Mouse (Mus musculus) limb, embryonic 15.5 days (tissue): ENCODE data around the gene Gm14403. TPM values are rescaled to one million over a fixed set of nuclear protein-coding genes. Genes with fewer than 3 reads are reported as not detected.
"Not testable (repeated sequence)": the region's sequence is repeated elsewhere in the genome, so short reads cannot be mapped to it uniquely, and the experiment has no call there.

Experiments used
- ATAC-seq: fragments of 200-750 bp; cut with Nextera tagmentation; 2 replicates; pipeline ENCODE4 v1.8.0; 2017; ENCODE audit warnings: low read depth, moderate TSS enrichment; ENCODE audit not compliant: insufficient number of reproducible peaks, low FRiP score, low TSS enrichment
- H3K27ac ChIP-seq: fragments of 300-500 bp; sonication (generic); 2 replicates; pipeline ENCODE4 v1.5.1; 2015; ENCODE audit warnings: moderate library complexity, mild to moderate bottlenecking, inconsistent platforms
- H3K27me3 ChIP-seq: fragments of 300-500 bp; sonication (generic); 2 replicates; pipeline ENCODE4 v1.6.1; 2015; ENCODE audit warnings: inconsistent platforms
- H3K36me3 ChIP-seq: fragments of 300-500 bp; sonication (generic); 2 replicates; pipeline ENCODE4 v1.6.1; 2015; ENCODE audit warnings: inconsistent platforms
- H3K4me1 ChIP-seq: fragments of 300-500 bp; sonication (generic); 2 replicates; pipeline ENCODE4 v1.6.1; 2015; ENCODE audit warnings: inconsistent platforms
- H3K4me2 ChIP-seq: fragments of 300-500 bp; sonication (generic); 2 replicates; pipeline ENCODE4 v1.6.1; 2015; ENCODE audit warnings: mild to moderate bottlenecking, inconsistent platforms
- H3K4me3 ChIP-seq: fragments of 300-500 bp; sonication (generic); 2 replicates; pipeline ENCODE4 v1.5.1; 2015; ENCODE audit warnings: mild to moderate bottlenecking, inconsistent platforms
- H3K9ac ChIP-seq: fragments of 300-500 bp; sonication (generic); 2 replicates; pipeline ENCODE4 v1.6.1; 2015; ENCODE audit warnings: inconsistent platforms
- H3K9me3 ChIP-seq: fragments of 300-500 bp; sonication (generic); 2 replicates; pipeline ENCODE4 v1.6.1; 2016; ENCODE audit warnings: inconsistent platforms
- WGBS: fragments of 180-500 bp; shearing (Covaris S2); methylation state at CpG from one replicate; pipeline ENCODE4 v1.1.7; 2015; 5-methylcytosine and 5-hydroxymethylcytosine counted together
- polyA plus RNA-seq: library from polyadenylated mRNA; unstranded; fragments of >200 nt; fragmentation: Nextera tagmentation; extraction: Ambion mirVana; gene quantifications from 2 replicates; pipeline ENCODE4 v1.2.1, GENCODE M21; 2015

Gm14403 gene
- polyA plus RNA-seq, 1 experiment from 2014 or later: 3.8 TPM

- not testable (repeated sequence) for ATAC-seq, H3K27ac ChIP-seq, H3K4me3 ChIP-seq, H3K4me1 ChIP-seq, H3K36me3 ChIP-seq, H3K9me3 ChIP-seq, H3K4me2 ChIP-seq, H3K27me3 ChIP-seq, H3K9ac ChIP-seq
- WGBS: 80% methylated on average over 1 of the region's 1 CpGs
These were observed 20.9 kb downstream of the Gm14403 start for GRCm38 (mm10) chr2:177518960-177519359.

GRCm38 (mm10) chr2:177520035-177520434 is 22.0 kb downstream of the Gm14403 start:
- 78% methylated on average over 8 of the region's 8 CpGs for WGBS
- peaks cover 3% of the 10 kb centered on the region; the same call in 1 of the 2 replicates for H3K9me3 ChIP-seq

GRCm38 (mm10) chr2:177523061-177523460 is 25.0 kb downstream of the Gm14403 start:
- H3K27ac ChIP-seq: no peak overlapping the region
- no peaks in the 10 kb centered on the region for H3K27me3 ChIP-seq
- WGBS: 91% methylated on average over 20 of the region's 20 CpGs
- H3K4me2 ChIP-seq: no peak overlapping the region
- peaks cover 3% of the 10 kb centered on the region; the same call in 1 of the 2 replicates for H3K9me3 ChIP-seq
- ATAC-seq: no peak
- no peak overlapping the region for H3K9ac ChIP-seq
- H3K4me3 ChIP-seq: no peak overlapping the region
- H3K36me3 ChIP-seq: no peaks in the 10 kb centered on the region
- H3K4me1 ChIP-seq: no peaks in the 10 kb centered on the region

More at GRCm38 (mm10) chr2:177520035-177520434, 22.0 kb downstream of the Gm14403 start:
- ATAC-seq: no peak
- Histone ChIP-seq H3K27me3 (no peaks in the 10 kb centered on the region), H3K4me2 (no peak overlapping the region), H3K9ac (no peak overlapping the region), H3K4me3 (no peak overlapping the region), H3K27ac (no peak overlapping the region), H3K4me1 (no peaks in the 10 kb centered on the region), H3K36me3 (no peaks in the 10 kb centered on the region)

- H3K4me1 ChIP-seq, H3K36me3 ChIP-seq, H3K9ac ChIP-seq, H3K4me3 ChIP-seq, H3K4me2 ChIP-seq, ATAC-seq, H3K27ac ChIP-seq, H3K27me3 ChIP-seq, H3K9me3 ChIP-seq: not testable (repeated sequence)
- 84% methylated on average over 6 of the region's 6 CpGs for WGBS
These were observed 25.7 kb downstream of the Gm14403 start for GRCm38 (mm10) chr2:177523674-177524073.

- not testable (repeated sequence) for H3K27ac ChIP-seq, H3K36me3 ChIP-seq, H3K9me3 ChIP-seq, H3K9ac ChIP-seq, H3K4me1 ChIP-seq, H3K27me3 ChIP-seq, H3K4me2 ChIP-seq, H3K4me3 ChIP-seq, ATAC-seq
- 93% methylated on average over 16 of the region's 16 CpGs for WGBS
These were observed 26.2 kb downstream of the Gm14403 start for GRCm38 (mm10) chr2:177524171-177524570.

GRCm38 (mm10) chr2:177535876-177536275 is 37.9 kb downstream of the Gm14403 start:
- H3K4me1 ChIP-seq: no peaks in the 10 kb centered on the region
- no peak overlapping the region for H3K4me3 ChIP-seq
- no peaks in the 10 kb centered on the region for H3K27me3 ChIP-seq
- H3K4me2 ChIP-seq: no peak overlapping the region
- 78% methylated on average over 9 of the region's 9 CpGs for WGBS
- no peaks in the 10 kb centered on the region for H3K36me3 ChIP-seq
- no peak overlapping the region for H3K27ac ChIP-seq
- ATAC-seq: no peak
- H3K9ac ChIP-seq: no peak overlapping the region
- no peaks in the 10 kb centered on the region for H3K9me3 ChIP-seq

- WGBS: 96% methylated on average over 2 of the region's 2 CpGs
- not testable (repeated sequence) for H3K9me3 ChIP-seq, H3K4me3 ChIP-seq, H3K4me2 ChIP-seq, H3K9ac ChIP-seq, H3K27ac ChIP-seq, ATAC-seq, H3K36me3 ChIP-seq, H3K27me3 ChIP-seq, H3K4me1 ChIP-seq
These were observed 39.1 kb downstream of the Gm14403 start for GRCm38 (mm10) chr2:177537141-177537540.

GRCm38 (mm10) chr2:177537717-177538116 is 39.7 kb downstream of the Gm14403 start:
- H3K4me3 ChIP-seq, ATAC-seq, H3K9me3 ChIP-seq, H3K9ac ChIP-seq, H3K4me2 ChIP-seq, H3K27ac ChIP-seq, H3K4me1 ChIP-seq, H3K27me3 ChIP-seq, H3K36me3 ChIP-seq: not testable (repeated sequence)
- 79% methylated on average over 5 of the region's 5 CpGs for WGBS

GRCm38 (mm10) chr2:177555261-177555660 is 57.2 kb downstream of the Gm14403 start:
- H3K9ac ChIP-seq, H3K27ac ChIP-seq, H3K4me3 ChIP-seq, H3K9me3 ChIP-seq, H3K4me2 ChIP-seq, ATAC-seq, H3K36me3 ChIP-seq, H3K27me3 ChIP-seq, H3K4me1 ChIP-seq: not testable (repeated sequence)
- 83% methylated on average over 1 of the region's 1 CpGs for WGBS

Other genes starting within 250 kb of the Gm14403 start
- not detected in 2 replicates for gene Gm14409, start 231.2 kb upstream of the Gm14403 start, polyA plus RNA-seq
- 0.09 and 0.25 TPM in 2 replicates for gene Gm14412, start 173.9 kb upstream of the Gm14403 start, polyA plus RNA-seq
- 5.4 and 6.3 TPM in 2 replicates for gene Gm14418, start 99.9 kb upstream of the Gm14403 start, polyA plus RNA-seq
- gene Zfp970, start 33.5 kb upstream of the Gm14403 start, polyA plus RNA-seq: 10.6 and 11.9 TPM in 2 replicates
- not detected in 2 replicates for gene Gm14406, start 80.0 kb downstream of the Gm14403 start, polyA plus RNA-seq